Mouse (Mus musculus): ENCODE measurements at regions not wholly inside any gene's neighbourhood (a gene's known extent, or its start where the extent isn't known, plus 50 kb on each side); places are given as distances from the start of the nearest gene placed in this dataset.

DNA sequence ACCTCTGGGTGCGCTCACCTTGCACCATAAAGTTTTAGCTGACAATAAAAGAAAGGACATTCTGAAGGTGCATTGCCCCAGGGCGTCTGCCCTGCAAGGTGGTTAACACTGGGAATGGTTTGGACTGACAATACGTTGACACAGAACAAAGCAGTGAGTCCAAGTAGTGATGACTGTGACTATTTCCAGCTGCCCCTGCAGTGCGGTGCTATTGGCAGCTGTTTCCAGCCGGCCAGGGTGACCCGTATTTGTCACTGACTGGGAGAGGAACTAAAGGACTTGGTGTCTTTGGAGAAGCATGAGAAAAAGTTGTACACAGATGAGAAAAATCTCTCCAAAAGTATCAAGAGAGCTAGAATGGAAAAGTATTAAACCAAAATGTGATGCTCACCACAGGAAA lies 52.0 kb upstream of the Vtcn1 start:
- intact Hi-C loops (cut with DNase I): no loop called here

DNA sequence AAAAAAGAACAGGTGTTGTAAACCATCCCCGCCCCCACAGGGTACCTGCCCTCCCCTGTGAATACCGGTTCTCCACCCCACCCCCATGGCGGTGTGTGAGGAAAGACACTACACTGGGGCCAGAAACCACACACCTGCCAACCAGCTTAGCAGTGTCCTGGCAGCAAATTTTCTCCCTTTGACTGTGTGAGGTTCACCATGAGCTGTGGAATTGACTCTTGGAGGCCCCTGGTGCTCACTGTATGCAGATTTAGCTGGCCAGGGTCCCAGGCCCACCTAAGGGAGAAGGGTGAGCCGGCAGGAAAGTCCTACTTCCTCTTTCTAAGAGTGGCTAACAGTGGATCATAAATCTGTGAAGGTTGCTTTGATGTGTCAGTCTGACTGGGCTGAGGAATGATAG lies 53.9 kb upstream of the Vtcn1 start:
- intact Hi-C loops (cut with DNase I): no loop called here

DNA sequence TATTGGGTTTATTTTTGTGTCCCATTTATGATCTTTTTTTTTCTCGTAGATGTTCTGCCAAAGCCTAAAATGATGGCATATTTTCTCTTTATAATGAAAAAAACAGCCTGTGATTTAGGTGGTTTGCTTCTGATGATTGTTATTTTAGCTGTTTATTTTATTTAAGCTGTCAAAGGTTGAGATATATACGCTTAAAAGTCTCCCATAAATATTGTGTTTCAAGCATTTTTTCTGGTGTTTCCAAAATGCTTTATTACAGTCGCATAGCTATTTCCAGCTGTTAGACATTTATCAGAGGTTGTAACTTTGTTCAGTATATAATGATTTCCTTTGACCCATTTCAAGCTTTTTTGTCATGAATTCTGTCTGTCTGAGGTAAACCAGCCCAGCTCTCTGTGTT lies 54.4 kb upstream of the Vtcn1 start:
- intact Hi-C loops (cut with DNase I): no loop called here

DNA sequence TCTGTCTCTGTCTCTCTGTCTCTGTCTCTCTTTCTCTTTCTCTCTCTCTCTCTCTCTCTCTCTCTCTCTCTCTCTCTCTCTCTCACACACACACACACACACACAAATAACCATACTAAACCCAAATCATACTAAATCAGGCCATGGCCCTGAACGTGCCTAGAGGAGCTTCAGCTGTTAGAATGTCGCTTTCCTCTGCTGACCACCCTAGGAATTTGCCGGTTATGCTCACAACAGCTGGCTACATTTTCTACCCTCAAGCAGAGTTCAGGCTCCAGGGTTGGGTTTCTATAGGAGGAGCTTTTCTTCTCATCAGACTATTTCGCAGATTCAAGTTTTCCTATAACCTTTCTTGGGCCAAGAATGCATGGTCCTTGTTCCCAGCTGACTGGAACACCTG lies 56.1 kb upstream of the Vtcn1 start:
- intact Hi-C loops (cut with DNase I): loop anchor here (2.0 kb wide), 1 partner anchor 138 kb away; no protein-coding TSS in a partner anchor

DNA sequence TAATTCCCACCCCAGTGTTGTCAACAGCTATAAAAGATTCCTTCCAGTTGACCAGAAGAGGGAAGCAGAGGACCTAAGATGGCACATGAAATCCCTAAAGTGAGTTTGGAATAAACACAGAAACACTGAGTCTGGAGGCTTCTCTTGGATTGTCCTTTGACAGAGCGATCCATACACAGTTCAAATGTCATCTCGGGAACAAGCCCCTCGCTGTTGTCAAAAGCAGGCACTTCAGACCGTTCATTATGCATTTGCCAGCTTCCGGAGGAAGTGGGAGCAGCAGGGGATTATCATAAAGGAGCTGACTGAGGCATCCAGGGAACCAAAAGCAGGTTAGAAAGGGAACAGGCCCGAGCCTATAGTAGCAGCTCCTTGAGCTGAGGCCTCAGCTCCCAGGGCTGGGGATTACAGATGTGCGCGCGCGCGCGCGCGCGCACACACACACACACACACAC lies 57.1 kb upstream of the Vtcn1 start:
- intact Hi-C loops (cut with DNase I): loop anchor here (2.0 kb wide), 1 partner anchor 139 kb away; no protein-coding TSS in a partner anchor

DNA sequence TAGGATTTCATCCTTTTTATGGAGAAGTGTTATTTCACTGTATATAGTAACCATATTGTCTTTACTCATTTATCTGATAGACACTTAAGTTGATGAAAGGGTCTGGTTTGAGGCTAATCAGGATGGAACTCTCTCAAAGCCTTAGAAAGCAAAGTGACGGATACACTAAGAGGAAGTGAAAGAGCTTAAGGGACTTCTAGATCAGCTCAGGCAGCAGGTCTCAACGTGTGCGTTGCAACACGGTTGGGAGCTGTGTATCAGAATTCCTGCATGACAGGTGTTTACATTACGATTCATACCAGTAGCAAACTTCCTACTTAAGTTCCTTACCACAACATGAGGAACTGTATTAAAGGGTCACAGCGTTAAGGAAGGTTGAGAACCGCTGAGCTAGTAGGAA lies 59.9 kb upstream of the Vtcn1 start:
- intact Hi-C loops (cut with DNase I): no loop called here

DNA sequence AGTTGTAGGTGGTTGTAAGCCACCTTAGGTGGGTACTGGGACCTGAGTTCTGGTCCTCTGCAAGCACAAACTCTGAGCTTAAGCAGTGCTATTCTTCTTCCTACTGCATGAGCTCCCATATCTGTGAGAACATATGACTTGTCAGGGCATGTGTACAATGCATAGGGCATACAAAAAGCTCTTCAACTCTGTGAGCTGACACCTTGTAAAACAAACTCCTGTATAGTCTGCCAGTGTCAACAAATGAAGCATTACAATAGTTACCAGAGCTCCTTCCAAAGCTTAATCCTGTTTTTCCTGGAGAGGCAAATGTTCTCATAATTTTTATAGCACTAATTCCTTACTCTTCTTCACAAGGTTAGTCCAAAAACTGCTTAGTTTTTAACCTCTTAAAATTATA lies 62.4 kb upstream of the Vtcn1 start:
- intact Hi-C loops (cut with DNase I): no loop called here

DNA sequence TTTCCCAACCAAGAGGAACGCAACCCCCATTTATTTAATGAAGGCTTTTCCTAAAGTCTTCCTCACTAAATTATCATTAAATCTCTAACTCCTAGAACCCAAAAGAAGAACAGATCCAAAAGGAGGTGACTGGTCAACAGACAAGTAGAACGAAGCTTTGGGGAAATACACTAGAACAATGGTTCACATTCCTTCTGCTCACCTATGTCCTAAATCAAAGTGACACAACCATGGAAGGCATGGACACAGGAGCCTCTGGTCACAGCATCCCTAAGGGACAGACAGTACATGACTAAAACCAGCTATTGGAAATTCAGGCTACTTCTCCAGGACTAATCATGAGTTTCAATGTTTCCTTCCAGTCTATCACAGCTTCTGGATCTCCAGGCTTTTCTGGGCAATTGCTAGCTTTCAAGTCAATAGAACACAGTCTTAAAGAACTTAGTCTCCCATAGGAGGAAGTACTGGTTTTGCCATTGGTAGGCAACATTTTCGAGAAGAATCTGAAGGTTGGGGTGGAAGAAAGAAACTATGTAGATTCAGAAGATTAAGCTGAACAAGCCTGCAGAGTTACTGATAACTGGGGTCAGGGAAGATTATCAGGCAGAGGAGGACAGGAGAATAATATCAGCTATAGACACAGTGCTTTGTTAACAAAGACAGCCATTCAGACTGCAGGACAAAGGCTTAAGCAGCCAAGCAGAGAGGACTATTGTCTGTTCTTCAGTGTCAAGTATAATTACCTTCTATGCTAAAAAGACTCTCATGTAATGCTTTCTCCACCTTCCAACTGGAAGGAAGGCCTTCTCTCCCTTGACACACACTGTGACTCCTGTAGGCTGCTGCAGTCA lies 65.9 kb upstream of the Vtcn1 start:
- intact Hi-C loops (cut with DNase I): no loop called here

DNA sequence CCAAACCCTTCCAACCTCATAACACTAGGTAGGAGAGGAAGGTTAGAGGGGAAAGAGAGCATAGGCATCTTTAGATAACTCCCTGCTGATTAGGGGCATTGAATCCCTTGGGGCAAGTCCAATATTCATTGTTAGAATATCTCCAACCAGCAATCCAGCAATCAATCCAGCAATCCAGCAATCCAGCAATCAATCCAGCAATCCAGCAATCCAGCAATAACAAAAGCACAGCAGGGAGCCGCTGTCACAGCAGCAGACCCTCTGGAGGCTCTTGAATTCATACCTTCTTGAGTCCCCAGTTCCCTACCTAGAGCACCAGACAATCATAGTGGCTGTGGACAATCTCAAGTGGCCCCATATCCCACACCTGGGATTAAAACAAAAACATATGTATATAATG lies 69.4 kb upstream of the Man1a2 start:
- intact Hi-C loops (cut with DNase I): no loop called here

DNA sequence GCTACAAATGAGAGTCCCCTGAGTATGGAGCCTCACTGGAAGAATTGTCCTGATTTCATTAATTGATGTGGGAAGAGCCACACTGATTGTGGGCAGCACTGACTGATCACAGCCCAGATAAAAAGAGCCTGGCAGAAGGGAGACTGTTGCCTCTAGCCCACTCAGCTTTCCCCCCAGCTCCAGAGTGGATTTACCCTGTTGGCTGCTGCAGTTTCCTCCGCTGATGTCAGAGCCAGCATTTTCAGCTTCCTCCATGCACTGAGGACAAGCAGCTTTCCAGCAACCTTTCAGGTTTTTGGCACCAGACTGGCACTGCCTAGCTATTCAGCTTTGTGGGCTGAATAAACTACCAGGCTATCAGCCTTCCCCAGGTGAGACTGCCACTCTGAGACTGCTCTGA lies 65.9 kb upstream of the Man1a2 start:
- intact Hi-C loops (cut with DNase I): no loop called here

DNA sequence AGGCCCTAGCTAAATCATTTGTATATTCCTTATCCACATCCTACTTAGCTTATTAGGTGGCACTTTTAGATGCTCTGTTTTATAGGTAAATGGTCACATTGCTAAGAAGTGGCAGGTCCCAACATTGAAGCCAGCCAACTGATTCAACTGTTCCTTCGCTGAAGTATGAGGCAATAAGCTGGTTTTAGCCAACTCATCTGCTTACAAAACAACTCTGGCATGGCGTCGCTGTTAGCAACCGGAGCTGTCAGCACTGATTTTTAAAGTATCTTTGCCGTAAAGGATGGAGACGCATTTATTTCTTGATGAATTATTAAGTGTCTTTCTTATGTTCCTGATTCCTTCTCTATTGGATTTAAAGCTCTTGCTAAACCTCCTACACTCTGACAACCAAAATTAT lies 63.4 kb upstream of the Man1a2 start:
- intact Hi-C loops (cut with DNase I): no loop called here

DNA sequence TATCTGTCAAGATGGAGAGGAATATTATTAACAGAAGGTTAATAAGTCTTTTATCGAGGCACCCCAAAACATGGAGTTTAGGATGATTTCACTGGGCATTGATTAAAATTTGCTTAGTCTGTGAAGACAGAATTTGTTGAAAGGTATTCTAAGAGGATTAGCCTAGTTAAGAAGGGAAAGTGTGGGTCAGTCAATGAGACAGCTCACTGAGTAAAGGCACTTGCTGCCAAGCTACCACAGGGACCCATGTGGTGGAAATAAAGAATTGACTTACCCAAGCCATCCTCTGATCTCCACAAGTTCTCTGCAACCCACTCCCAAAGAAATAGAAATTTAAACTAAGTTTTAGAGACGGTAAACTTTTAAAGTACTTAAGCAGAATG lies 63.0 kb upstream of the Man1a2 start:
- intact Hi-C loops (cut with DNase I): no loop called here

DNA sequence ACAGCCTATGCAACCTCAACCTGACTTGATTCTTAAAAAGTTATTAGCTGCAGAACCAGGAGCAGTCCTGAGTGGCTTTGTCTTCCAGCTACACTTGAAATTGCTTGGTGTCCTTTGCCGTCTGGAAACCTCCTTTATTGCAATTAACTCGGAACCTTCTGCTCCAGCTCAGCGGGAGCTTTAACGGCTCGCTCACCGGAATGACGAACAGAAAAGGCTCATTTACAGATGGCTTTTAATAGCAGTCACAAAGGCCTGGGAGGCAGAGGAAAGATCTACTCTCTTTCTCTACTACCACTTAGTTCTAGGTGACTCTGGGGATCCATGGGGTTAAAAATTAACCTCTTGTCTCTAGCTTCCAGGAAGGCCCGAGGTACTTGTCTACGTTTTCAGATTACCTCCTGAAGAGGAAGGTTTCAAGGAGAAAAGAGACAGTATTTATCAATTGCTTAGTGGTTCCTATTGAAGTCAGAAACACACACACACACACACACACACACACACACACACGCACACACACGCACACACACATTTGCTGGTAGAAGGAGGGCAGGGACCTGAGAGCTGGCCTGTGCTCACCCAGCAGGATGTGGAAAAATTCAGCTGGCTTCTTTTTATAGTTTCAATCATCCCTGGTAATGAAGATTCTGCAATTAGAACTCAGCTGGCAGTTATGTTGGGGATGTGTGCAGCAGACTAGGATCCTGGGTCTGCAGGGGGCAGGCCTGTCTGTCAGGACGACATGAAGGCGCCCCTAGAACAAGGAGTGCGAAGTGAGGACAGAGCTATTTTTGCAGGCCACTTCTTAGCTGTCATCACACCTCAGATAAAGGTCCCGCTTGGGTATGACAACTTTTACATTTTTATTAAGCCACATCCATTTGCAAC lies 62.4 kb upstream of the Man1a2 start:
- intact Hi-C loops (cut with DNase I): no loop called here

DNA sequence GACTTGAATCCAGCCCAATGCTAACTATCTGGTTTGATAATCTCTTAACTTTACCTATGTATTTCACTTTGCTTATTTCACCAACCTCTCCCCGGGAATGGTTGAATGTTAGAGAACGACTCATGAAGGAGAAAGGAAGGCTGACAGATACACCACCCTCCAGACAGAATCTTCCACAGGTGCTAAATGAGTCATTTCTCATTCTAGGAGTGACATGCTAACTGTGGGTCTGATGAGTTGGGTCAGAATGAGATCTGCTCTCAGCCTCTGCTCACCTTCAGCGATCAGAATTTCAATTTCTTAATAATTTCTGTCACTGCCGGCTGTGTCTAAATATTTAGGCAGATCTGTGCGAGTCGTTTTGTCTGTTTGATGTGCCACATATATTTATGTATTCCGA lies 52.4 kb upstream of the Man1a2 start:
- intact Hi-C loops (cut with DNase I): no loop called here

DNA sequence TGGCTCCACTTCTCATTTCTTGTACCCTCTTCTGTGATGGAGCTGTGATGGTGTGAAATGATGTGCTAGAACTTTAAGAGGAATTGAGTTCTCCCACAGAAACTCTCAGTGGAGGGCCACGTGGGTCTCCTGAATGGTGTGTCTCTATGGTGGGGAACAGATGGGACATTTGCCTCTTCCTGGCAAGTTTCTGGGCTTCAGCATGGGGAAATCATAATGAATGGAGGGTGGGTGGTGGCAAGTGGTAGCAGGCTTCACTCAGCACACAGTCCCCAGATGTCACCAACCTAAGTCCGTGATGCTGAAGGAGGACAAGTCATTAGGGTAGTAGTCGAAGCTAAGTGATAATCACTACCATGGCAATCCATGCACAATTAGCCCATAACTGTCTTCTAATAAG lies 51.2 kb upstream of the Man1a2 start:
- intact Hi-C loops (cut with DNase I): no loop called here

Data from adrenal gland (tissue).